Mouse (Mus musculus) kidney, embryonic 14.5 days (tissue): ENCODE data around the gene Ankfn1. TPM values are rescaled to one million over a fixed set of nuclear protein-coding genes. Genes with fewer than 3 reads are reported as not detected.

ENCODE experiments used
- ATAC-seq: fragments of 200-750 bp; cut with Nextera tagmentation; 2 replicates; pipeline ENCODE4 v1.8.0; 2017; ENCODE audit warnings: moderate number of reproducible peaks, mild to moderate bottlenecking, moderate TSS enrichment, moderate library complexity; ENCODE audit not compliant: low FRiP score, low TSS enrichment
- H3K27ac ChIP-seq: fragments of 300-500 bp; sonication (generic); 2 replicates; pipeline ENCODE4 v1.5.1; 2014; ENCODE audit warnings: low read depth, mild to moderate bottlenecking, low read length, moderate library complexity, mixed read lengths
- H3K27me3 ChIP-seq: fragments of 300-500 bp; sonication (generic); 2 replicates; pipeline ENCODE4 v1.6.1; 2014; ENCODE audit warnings: mild to moderate bottlenecking, low read length; ENCODE audit not compliant: control insufficient read depth, insufficient read depth
- H3K36me3 ChIP-seq: fragments of 300-500 bp; sonication (generic); 2 replicates; pipeline ENCODE4 v1.6.1; 2014; ENCODE audit warnings: low read length, mixed read lengths; ENCODE audit not compliant: control insufficient read depth, insufficient read depth
- H3K4me1 ChIP-seq: fragments of 300-500 bp; sonication (generic); 2 replicates; pipeline ENCODE4 v1.6.1; 2014; ENCODE audit warnings: low read length, mixed read lengths; ENCODE audit not compliant: control insufficient read depth, insufficient read depth
- H3K4me2 ChIP-seq: fragments of 300-500 bp; sonication (generic); replicated peaks from 2 replicates; pipeline ENCODE4 v1.6.1; 2014; ENCODE audit warnings: low read depth, mild to moderate bottlenecking, low read length
- H3K4me3 ChIP-seq: fragments of 300-500 bp; sonication (generic); 2 replicates; pipeline ENCODE4 v1.5.1; 2014; ENCODE audit warnings: mild to moderate bottlenecking, low read length
- H3K9ac ChIP-seq: fragments of 300-500 bp; sonication (generic); 2 replicates; pipeline ENCODE4 v1.6.1; 2014; ENCODE audit warnings: low read depth, mild to moderate bottlenecking, low read length, moderate library complexity
- H3K9me3 ChIP-seq: fragments of 300-500 bp; sonication (generic); 2 replicates; pipeline ENCODE4 v1.6.1; 2016; ENCODE audit warnings: low read length; ENCODE audit not compliant: control insufficient read depth
- WGBS: fragments of 180-500 bp; shearing (Covaris S2); extraction: QIAGEN DNeasy Blood & Tissue Kit; methylation state at CpG from one replicate; pipeline ENCODE4 v1.1.7; 2014; 5-methylcytosine and 5-hydroxymethylcytosine counted together
- polyA plus RNA-seq: library from polyadenylated mRNA; unstranded; fragments of >200 nt; fragmentation: Nextera tagmentation; extraction: Ambion mirVana; gene quantifications from 2 replicates; pipeline ENCODE4 v1.2.1, GENCODE M21; 2014

The Ankfn1 gene
- polyA plus RNA-seq, 1 experiment from 2014 or later, result not detected

- Histone ChIP-seq H3K4me1 (0 out of 2 replicates have a peak, but pooled peaks cover 6% of the 10 kb centered on the region), H3K36me3 (no peaks in the 10 kb centered on the region), H3K9me3 (no peaks in the 10 kb centered on the region), H3K4me3 (no peak overlapping the region), H3K27me3 (no peaks in the 10 kb centered on the region), H3K4me2 (no peak overlapping the region), H3K27ac (no peak overlapping the region), H3K9ac (no peak overlapping the region)
- no peak for ATAC-seq
- WGBS, result 83% methylated on average over 4 of the region's 4 CpGs
Observed at GRCm38 (mm10) chr11:89450406-89450805, 327.0 kb downstream of the Ankfn1 start.

GRCm38 (mm10) chr11:89448986-89449385 is 328.5 kb downstream of the Ankfn1 start:
- 0 out of 2 replicates have a peak, but pooled peaks cover 6% of the 10 kb centered on the region for H3K4me1 ChIP-seq
- H3K4me2 ChIP-seq, result no peak overlapping the region
- H3K36me3 ChIP-seq, result no peaks in the 10 kb centered on the region
- no peak overlapping the region for H3K27ac ChIP-seq
- ATAC-seq, result no peak
- no peak overlapping the region for H3K4me3 ChIP-seq
- H3K9ac ChIP-seq, result no peak overlapping the region
- no peaks in the 10 kb centered on the region for H3K27me3 ChIP-seq
- no peaks in the 10 kb centered on the region for H3K9me3 ChIP-seq
- whole genome bisulfite sequencing, result 73% methylated on average over 6 of the region's 6 CpGs

- Histone ChIP-seq H3K9ac (no peak overlapping the region), H3K4me3 (no peak overlapping the region), H3K4me1 (0 out of 2 replicates have a peak, but pooled peaks cover 6% of the 10 kb centered on the region), H3K9me3 (no peaks in the 10 kb centered on the region), H3K27ac (no peak overlapping the region), H3K36me3 (no peaks in the 10 kb centered on the region), H3K4me2 (no peak overlapping the region), H3K27me3 (no peaks in the 10 kb centered on the region)
- ATAC-seq, result no peak
- 38% methylated on average over 12 of the region's 12 CpGs for WGBS
Observed at GRCm38 (mm10) chr11:89447477-89447876, 330.0 kb downstream of the Ankfn1 start.

- ATAC-seq, result no peak
- WGBS, result 47% methylated on average over 6 of the region's 6 CpGs
- H3K27ac ChIP-seq, result no peak overlapping the region
Observed at GRCm38 (mm10) chr11:89440566-89440965, 336.9 kb downstream of the Ankfn1 start.

GRCm38 (mm10) chr11:89424358-89424757 is 353.1 kb downstream of the Ankfn1 start:
- H3K27me3 ChIP-seq, result no peaks in the 10 kb centered on the region
- no peak for ATAC-seq
- no peaks in the 10 kb centered on the region for H3K4me1 ChIP-seq
- no peaks in the 10 kb centered on the region for H3K36me3 ChIP-seq
- WGBS, result 50% methylated on average over 3 of the region's 3 CpGs
- H3K27ac ChIP-seq, result no peak overlapping the region
- no peak overlapping the region for H3K4me2 ChIP-seq
- no peak overlapping the region for H3K4me3 ChIP-seq
- no peak overlapping the region for H3K9ac ChIP-seq
- H3K9me3 ChIP-seq, result no peaks in the 10 kb centered on the region

More at GRCm38 (mm10) chr11:89440566-89440965, 336.9 kb downstream of the Ankfn1 start:
- Histone ChIP-seq H3K4me2 (no peak overlapping the region), H3K27me3 (no peaks in the 10 kb centered on the region), H3K4me1 (no peaks in the 10 kb centered on the region), H3K4me3 (no peak overlapping the region), H3K9me3 (no peaks in the 10 kb centered on the region), H3K9ac (no peak overlapping the region), H3K36me3 (no peaks in the 10 kb centered on the region)

GRCm38 (mm10) chr11:89422637-89423036 is 354.8 kb downstream of the Ankfn1 start:
- H3K4me2 ChIP-seq, result no peak overlapping the region
- H3K27ac ChIP-seq, result no peak overlapping the region
- ATAC-seq, result no peak
- H3K9ac ChIP-seq, result no peak overlapping the region
- 82% methylated on average over 5 of the region's 5 CpGs for WGBS
- H3K36me3 ChIP-seq, result no peaks in the 10 kb centered on the region
- H3K9me3 ChIP-seq, result no peaks in the 10 kb centered on the region
- H3K4me3 ChIP-seq, result no peak overlapping the region
- H3K27me3 ChIP-seq, result no peaks in the 10 kb centered on the region
- H3K4me1 ChIP-seq, result no peaks in the 10 kb centered on the region

- Histone ChIP-seq H3K4me3 (no peak overlapping the region), H3K27ac (no peak overlapping the region)
- WGBS, result 76% methylated on average over 11 of the region's 11 CpGs
Observed at GRCm38 (mm10) chr11:89420767-89421438, 356.6 kb downstream of the Ankfn1 start.

GRCm38 (mm10) chr11:89419863-89420262 is 357.6 kb downstream of the Ankfn1 start:
- WGBS, result 93% methylated on average over 2 of the region's 2 CpGs
- Histone ChIP-seq H3K9ac (no peak overlapping the region), H3K4me2 (no peak overlapping the region), H3K4me3 (no peak overlapping the region), H3K36me3 (no peaks in the 10 kb centered on the region), H3K4me1 (no peaks in the 10 kb centered on the region), H3K27ac (no peak overlapping the region), H3K27me3 (no peaks in the 10 kb centered on the region), H3K9me3 (no peaks in the 10 kb centered on the region)
- ATAC-seq, result no peak

More at GRCm38 (mm10) chr11:89420767-89421438, 356.6 kb downstream of the Ankfn1 start:
- Histone ChIP-seq H3K36me3 (no peaks in the 10 kb centered on the region), H3K9me3 (no peaks in the 10 kb centered on the region), H3K9ac (no peak overlapping the region), H3K27me3 (no peaks in the 10 kb centered on the region), H3K4me1 (no peaks in the 10 kb centered on the region), H3K4me2 (no peak overlapping the region)
- no peak for ATAC-seq

- ATAC-seq, result no peak
- 55% methylated on average over 12 of the region's 12 CpGs for WGBS
Observed at GRCm38 (mm10) chr11:89418644-89419043, 358.8 kb downstream of the Ankfn1 start.

More at GRCm38 (mm10) chr11:89418644-89419043, 358.8 kb downstream of the Ankfn1 start:
- Histone ChIP-seq H3K4me1 (no peaks in the 10 kb centered on the region), H3K27me3 (no peaks in the 10 kb centered on the region), H3K27ac (no peak overlapping the region), H3K36me3 (no peaks in the 10 kb centered on the region), H3K4me2 (no peak overlapping the region), H3K9ac (no peak overlapping the region), H3K9me3 (no peaks in the 10 kb centered on the region), H3K4me3 (no peak overlapping the region)
